Mouse (Mus musculus) T-cell, adult 2 months (primary cell): ENCODE results near the gene Foxc1.

ENCODE experiments used
- DNase-seq: peaks from one replicate; pipeline ENCODE4 v3.0.0; 2022; ENCODE audit warnings: low spot score

Gene Foxc1

GRCm38 (mm10) chr13:31806890-31807735 is 680 bp downstream of the Foxc1 start:
- no peak for DNase-seq

- no peak for DNase-seq
Measured at GRCm38 (mm10) chr13:31807736-31808115, 1.3 kb downstream of the Foxc1 start.

GRCm38 (mm10) chr13:31808116-31808803 is 1.8 kb downstream of the Foxc1 start:
- no peak for DNase-seq

DNA sequence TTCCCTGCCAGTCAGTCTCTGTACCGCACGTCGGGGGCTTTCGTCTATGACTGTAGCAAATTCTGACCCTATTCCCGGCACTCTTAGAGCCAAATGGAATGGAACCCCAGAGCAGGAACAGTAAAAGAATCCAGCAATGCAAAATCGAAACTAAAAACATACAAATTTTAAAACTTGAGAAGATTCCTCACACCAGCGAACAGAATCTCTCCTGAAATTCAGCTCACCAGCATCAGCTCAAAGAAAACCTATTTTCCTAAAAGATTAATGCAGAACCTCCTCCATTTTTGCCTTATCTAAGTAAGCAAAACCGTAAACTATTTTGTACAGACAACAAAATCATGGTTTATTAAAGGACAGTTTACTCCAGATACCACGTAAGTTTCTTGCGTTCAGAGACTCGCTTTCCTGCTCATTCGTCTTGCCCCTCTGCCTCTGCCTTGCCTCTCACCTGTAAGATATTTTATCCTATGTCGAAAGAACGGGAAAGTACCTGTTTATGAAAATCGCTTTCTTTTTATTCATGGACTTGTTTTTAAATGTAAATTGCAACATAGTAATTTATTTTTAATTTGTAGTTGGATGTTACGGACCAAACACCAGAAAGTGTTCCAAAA is 2.5 kb downstream of the Foxc1 start:
- no peak for DNase-seq

GRCm38 (mm10) chr13:31809701-31810100 is 3.3 kb downstream of the Foxc1 start:
- DNase-seq: no peak

DNA sequence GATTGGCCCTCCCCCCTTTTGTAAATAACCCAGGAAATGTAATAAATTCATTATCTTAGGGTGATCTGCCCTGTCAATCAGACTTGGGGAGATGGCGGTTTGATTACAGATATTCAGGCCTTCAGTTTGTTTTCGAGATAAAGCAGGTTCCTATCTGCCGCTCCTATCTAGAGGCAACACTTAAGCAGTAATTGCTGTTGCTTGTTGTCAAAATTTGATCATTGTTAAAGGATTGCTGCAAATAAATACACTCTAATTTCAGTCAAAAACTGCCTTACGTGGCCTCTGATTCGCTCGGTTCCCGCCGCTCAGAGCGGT is 3.9 kb downstream of the Foxc1 start:
- DNase-seq: no peak

DNA sequence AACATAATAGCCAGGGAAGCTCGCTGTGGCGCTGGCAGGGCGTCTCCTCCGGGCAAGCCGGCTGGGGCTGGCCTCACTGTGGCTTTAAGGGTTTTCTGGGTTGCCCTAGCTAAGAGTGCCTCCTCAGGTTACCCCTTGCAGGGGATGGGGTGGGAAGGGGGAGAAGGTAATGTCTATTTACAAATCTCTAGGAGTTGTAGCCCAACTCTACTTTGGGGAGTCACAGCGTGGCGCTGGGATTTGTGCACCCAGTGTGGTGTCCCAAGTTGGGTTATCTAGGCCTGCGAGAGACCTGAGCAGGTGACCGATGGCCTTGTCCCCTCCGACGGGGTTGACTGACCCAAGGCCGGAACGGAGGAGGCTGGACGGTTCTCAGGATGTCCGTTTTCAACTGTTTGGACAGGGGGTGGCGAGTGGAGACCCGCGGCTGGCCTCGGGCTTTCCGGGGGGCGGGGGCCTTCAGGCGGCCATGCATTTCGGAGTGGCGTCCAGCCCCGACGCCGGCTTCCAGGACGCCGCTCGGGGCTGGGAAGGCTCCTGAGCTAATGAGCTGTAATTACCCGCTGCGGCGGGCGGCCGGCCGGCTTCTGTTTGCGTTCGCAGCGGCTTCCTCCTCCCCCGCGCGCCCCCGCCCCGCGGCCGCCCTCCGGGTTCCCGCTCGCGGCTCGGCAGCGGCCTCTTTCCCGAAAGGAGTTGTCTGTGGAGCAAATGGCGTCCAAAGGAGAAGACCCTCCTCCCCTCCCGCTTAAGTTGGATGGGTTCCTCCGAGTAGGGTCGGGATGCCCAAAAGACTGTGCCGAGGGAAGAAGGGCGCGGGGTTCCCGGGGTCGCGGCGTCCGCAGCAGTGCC is 4.5 kb downstream of the Foxc1 start:
- no peak for DNase-seq

- no peak for DNase-seq
Measured at GRCm38 (mm10) chr13:31811542-31812021, 5.1 kb downstream of the Foxc1 start.

DNA sequence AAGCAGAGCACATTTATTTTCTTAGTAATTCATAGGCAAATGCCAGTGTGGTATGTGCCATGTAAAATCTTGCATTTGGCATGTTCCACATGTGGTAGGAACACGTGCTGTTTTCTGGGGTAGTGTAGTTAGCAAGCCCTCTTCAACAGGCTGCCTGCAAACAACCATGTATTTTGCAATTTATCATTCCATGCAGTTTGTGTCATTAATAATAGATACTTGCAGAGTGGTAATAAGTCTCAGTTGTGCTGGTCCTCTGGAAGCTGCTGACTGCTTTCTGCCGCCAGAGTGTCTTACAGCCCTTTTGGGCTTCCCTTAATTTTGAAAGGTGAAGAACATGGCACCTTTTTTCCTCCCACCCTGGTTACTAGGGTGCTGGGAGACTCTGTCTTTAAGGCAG is 6.3 kb downstream of the Foxc1 start:
- DNase-seq: no peak

GRCm38 (mm10) chr13:31815383-31816003 is 9.1 kb downstream of the Foxc1 start:
- no peak for DNase-seq

DNA sequence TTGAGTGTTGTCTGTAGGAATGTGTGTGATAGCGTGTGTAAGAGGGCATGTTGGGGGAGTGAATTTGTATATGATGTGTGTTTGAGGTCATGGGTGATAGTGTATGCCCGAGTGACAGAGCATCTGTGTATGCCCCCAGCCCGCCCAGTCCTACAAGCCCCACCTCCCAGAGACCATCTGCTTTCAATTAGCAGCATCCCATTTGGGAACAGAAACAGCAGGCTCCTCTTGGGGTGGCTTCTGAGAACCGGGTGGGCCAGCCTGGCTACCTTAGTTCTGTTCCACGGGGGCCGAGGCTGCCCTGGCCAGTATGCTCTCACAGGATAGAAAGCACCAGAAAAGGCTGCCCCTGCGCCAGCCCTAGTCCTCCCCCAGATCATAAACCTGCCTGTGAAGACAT is 11.9 kb downstream of the Foxc1 start:
- no peak for DNase-seq

DNA sequence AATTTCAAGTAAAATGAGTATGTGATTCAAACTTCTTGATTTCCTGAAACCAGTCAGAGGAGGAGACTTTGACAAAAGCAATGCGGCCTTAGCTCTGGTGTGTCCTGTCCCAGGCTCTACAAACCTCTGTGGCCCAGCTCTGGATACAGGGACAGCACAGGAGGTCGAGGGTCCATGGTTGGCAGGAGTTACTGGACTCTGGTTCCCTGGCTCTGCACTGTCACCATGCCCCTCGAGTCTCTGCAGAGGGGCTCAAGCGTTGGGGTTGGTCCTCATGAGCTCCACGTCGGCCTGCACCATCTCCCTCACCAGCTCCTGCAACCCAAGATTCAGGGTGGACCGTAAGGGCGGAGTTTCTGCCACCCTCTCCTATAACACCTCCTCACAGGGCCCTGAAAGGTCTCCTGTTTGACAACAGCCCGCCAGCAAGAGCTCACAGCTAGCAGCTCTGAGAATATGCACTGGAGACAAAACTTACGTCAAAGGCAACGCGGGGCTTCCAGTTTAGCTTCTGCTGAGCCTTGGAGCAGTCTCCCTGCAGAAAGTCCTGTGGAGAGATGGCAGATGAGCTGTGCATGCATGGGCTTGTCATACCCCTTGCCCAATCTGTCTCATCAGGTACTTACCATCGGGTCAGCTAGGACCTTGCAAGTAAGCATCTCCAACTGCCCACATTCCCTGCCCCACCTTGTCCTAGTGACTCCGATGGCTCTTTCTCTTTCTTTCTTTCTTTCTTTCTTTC is 13.4 kb downstream of the Foxc1 start:
- DNase-seq: no peak

DNA sequence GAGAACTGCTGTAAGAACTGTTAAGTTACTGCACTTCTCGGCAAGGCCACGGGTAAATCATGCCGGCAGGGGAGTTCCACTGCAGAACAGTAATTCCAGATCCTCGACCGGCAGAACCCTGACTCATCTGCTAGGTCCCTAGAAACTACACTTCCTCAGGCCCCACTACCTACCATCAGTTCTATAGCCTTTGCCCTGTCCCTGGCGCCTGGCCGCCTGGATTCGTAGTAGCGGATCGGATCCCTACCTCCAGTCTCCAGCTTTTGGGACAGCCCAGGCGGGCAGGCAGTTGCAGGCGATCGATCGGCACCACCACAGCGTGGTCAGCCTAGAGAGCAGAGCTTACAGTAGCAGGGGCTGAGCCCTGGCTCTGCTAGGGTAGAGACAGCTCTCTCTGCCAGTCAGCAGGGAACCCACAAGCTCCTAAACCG is 14.2 kb downstream of the Foxc1 start:
- DNase-seq: no peak

- DNase-seq: no peak
Measured at GRCm38 (mm10) chr13:31821050-31821449, 14.6 kb downstream of the Foxc1 start.

- no peak for DNase-seq
Measured at GRCm38 (mm10) chr13:31823316-31823715, 16.9 kb downstream of the Foxc1 start.

GRCm38 (mm10) chr13:31825180-31825579 is 18.7 kb downstream of the Foxc1 start:
- DNase-seq: no peak

- no peak for DNase-seq
Measured at GRCm38 (mm10) chr13:31827160-31827559, 20.7 kb downstream of the Foxc1 start.

GRCm38 (mm10) chr13:31827820-31828332 is 21.4 kb downstream of the Foxc1 start:
- DNase-seq: no peak

- no peak for DNase-seq
Measured at GRCm38 (mm10) chr13:31828446-31828845, 22.0 kb downstream of the Foxc1 start.

GRCm38 (mm10) chr13:31830332-31830731 is 23.9 kb downstream of the Foxc1 start:
- no peak for DNase-seq

- no peak for DNase-seq
Measured at GRCm38 (mm10) chr13:31835802-31836201, 29.4 kb downstream of the Foxc1 start.
